20 mouse cellular contexts compared by ENCODE assay signal in the genomic region with DNA sequence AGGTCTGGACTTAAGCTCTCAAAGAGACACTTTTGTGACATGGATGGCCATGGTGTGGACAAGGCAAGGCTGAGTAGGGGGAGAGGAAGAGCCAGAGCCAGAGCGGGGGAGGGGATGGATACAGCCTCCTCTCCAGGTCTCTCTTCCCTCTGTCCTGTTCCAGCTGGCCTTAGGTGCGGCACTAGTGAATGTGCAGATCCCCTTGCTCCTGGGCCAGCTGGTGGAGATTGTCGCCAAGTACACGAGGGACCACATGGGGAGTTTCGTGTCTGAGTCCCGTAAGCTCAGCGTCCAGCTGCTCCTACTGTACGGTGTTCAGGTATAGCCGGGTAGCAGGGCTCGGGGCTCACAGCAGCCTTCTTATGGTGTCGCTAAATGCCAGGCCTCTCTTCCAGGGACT. TPM values are rescaled to one million over a fixed set of nuclear protein-coding genes. Genes with fewer than 3 reads are reported as not detected.
DNase-seq lines count a peak whose midpoint lies in the region; ATAC-seq and TF ChIP-seq lines count a peak whose summit lies in the region.
"Had no signal": no experiment of that assay in that cellular context is flagged by ENCODE, and none has a peak within 500 bp of the region (broad histone marks: within the 10 kb centered on the region; RNA-seq: fewer than 3 reads in every experiment).

No protein-coding gene starts in this region.

- no peaks in the 10 kb centered on the region for H3K27me3 ChIP-seq in embryonic facial prominence, embryonic 15.5 days
- H3K27me3 ChIP-seq: CH12.LX; forebrain, embryonic 15.5 days; heart, embryonic 15.5 days; hindbrain, embryonic 15.5 days; Patski had no signal

- H3K36me3 ChIP-seq in embryonic facial prominence, embryonic 15.5 days = peaks cover 44% of the 10 kb centered on the region
- H3K36me3 ChIP-seq: hindbrain, embryonic 15.5 days had no signal

- ATAC-seq in embryonic facial prominence, embryonic 15.5 days (ENCODE audit: insufficient number of reproducible peaks, low FRiP score, low TSS enrichment, low read depth) = peak; percentile 32; the same call in 1 of the 2 replicates
- ATAC-seq: activated CD4-positive, CD25-positive, alpha-beta regulatory T cell, adult 4 months; forebrain, embryonic 15.5 days; inflammation-experienced regulatory T-cells, adult 6 months; intestine, postnatal 0 days; Patski had no signal

- peak; percentile 62 to 71 for DNase-seq in cerebellum, postnatal 10 days
- no peak for DNase-seq in cerebellum, adult 11 months
- DNase-seq in gastrocnemius, adult 2 months = peak; percentile 58
- DNase-seq in gastrocnemius, postnatal 14 days = no peak
- DNase-seq in brain, adult 2 months (ENCODE audit: low read depth, low spot score) = peak; percentile 22
- DNase-seq: adrenal gland, postnatal 14 days; heart, adult 2 months; heart, postnatal 14 days; kidney, adult 8-10 months had no signal

- no peaks in the 10 kb centered on the region for H3K9me3 ChIP-seq in embryonic facial prominence, embryonic 15.5 days (replicated peaks)
- H3K9me3 ChIP-seq: forebrain, embryonic 15.5 days; heart, embryonic 15.5 days; hindbrain, embryonic 15.5 days had no signal

- TF ChIP-seq CTCF in gastrocnemius, adult 2 months (IDR thresholded peaks at IDR 0.05) = no peak

- intact Hi-C loops in gastrocnemius, adult 2 months (cut with DNase I) = no loop called here
- intact Hi-C loops in gastrocnemius, postnatal 14 days (cut with DNase I; ENCODE audit: low total_unique reads) = no loop called here

- WGBS in embryonic facial prominence, embryonic 15.5 days = 91% methylated on average over 11 of the region's 11 CpGs

- no peak overlapping the region for H3K4me2 ChIP-seq in embryonic facial prominence, embryonic 15.5 days (replicated peaks)
- H3K4me2 ChIP-seq: forebrain, embryonic 15.5 days; heart, embryonic 11.5 days; heart, embryonic 15.5 days; hindbrain, embryonic 15.5 days had no signal

- H3K4me1 ChIP-seq in embryonic facial prominence, embryonic 15.5 days = no peaks in the 10 kb centered on the region

- no peak overlapping the region for H3K9ac ChIP-seq in embryonic facial prominence, embryonic 15.5 days
- H3K9ac ChIP-seq: forebrain, embryonic 15.5 days; heart, embryonic 15.5 days; hindbrain, embryonic 15.5 days had no signal

- no peak overlapping the region for H3K4me3 ChIP-seq in gastrocnemius, adult 2 months
- no peak overlapping the region for H3K4me3 ChIP-seq in embryonic facial prominence, embryonic 15.5 days (replicated peaks)
- H3K4me3 ChIP-seq: forebrain, embryonic 15.5 days; heart, adult 2 months; heart, embryonic 15.5 days; hindbrain, embryonic 15.5 days had no signal

- H3K27ac ChIP-seq in gastrocnemius, adult 2 months = peak overlapping the region; percentile 38; the same call in 1 of the 2 replicates
- no peak overlapping the region for H3K27ac ChIP-seq in embryonic facial prominence, embryonic 15.5 days (replicated peaks)
- H3K27ac ChIP-seq: forebrain, embryonic 15.5 days; heart, adult 2 months; heart, embryonic 15.5 days; hindbrain, embryonic 15.5 days had no signal

RNA-seq across cellular contexts. Expression of gene Abcb8, which starts 6.9 kb away (rescaled TPM):
- 10 to 100 TPM; 37.0 to 39.8 TPM for total RNA-seq in gastrocnemius, adult 2 months (2021)
- total RNA-seq in gastrocnemius, postnatal 14 days (2021) = 10 to 100 TPM; 36.2 to 43.6 TPM
- 40.7 and 47.0 TPM in 2 replicates for polyA plus RNA-seq in embryonic facial prominence, embryonic 15.5 days (2015; fragmentation: Nextera tagmentation; extraction: Ambion mirVana)

RNA-seq across cellular contexts. Expression of gene Atg9b, which starts 8.4 kb away (rescaled TPM):
- under 1 TPM in 1 of 2 experiments, not detected in 1; 0.06 TPM for total RNA-seq in gastrocnemius, adult 2 months (2021)
- under 1 TPM; 0.11 to 0.14 TPM for total RNA-seq in gastrocnemius, postnatal 14 days (2021)
- 3.9 and 4.7 TPM in 2 replicates for polyA plus RNA-seq in embryonic facial prominence, embryonic 15.5 days (2015; fragmentation: Nextera tagmentation; extraction: Ambion mirVana)

RNA-seq across cellular contexts. Expression of gene Asic3, which starts 12.8 kb away (rescaled TPM):
- total RNA-seq in gastrocnemius, adult 2 months (2021) = under 1 TPM; 0.47 to 0.54 TPM
- under 1 TPM in 1 of 2 experiments, not detected in 1; 0.29 TPM for total RNA-seq in gastrocnemius, postnatal 14 days (2021)
- polyA plus RNA-seq in embryonic facial prominence, embryonic 15.5 days (2015; fragmentation: Nextera tagmentation; extraction: Ambion mirVana) = 0.95 and 1.6 TPM in 2 replicates
- total RNA-seq: adrenal gland, postnatal 14 days had no signal
- polyA plus RNA-seq: forebrain, embryonic 11.5 days; heart, embryonic 15.5 days; inflammation-experienced regulatory T-cells, adult 6 months had no signal

RNA-seq across cellular contexts. Expression of gene Cdk5, which starts 23.0 kb away (rescaled TPM):
- total RNA-seq in gastrocnemius, adult 2 months (2021) = 10 to 100 TPM; 10.6 to 11.8 TPM
- 10 to 100 TPM; 12.4 to 13.4 TPM for total RNA-seq in gastrocnemius, postnatal 14 days (2021)
- 52.9 and 54.1 TPM in 2 replicates for polyA plus RNA-seq in embryonic facial prominence, embryonic 15.5 days (2015; fragmentation: Nextera tagmentation; extraction: Ambion mirVana)

RNA-seq across cellular contexts. Expression of gene Slc4a2, which starts 23.3 kb away (rescaled TPM):
- total RNA-seq in gastrocnemius, adult 2 months (2021) = 10 to 100 TPM; 14.4 to 16.7 TPM
- 10 to 100 TPM; 21.7 to 22.8 TPM for total RNA-seq in gastrocnemius, postnatal 14 days (2021)
- polyA plus RNA-seq in embryonic facial prominence, embryonic 15.5 days (2015; fragmentation: Nextera tagmentation; extraction: Ambion mirVana) = 37.6 and 38.9 TPM in 2 replicates

Comparison
In these comparisons a context has a peak if more than half of its experiments do, and no peak if none do; other contexts are left out.
1. DNase-seq: peak in cerebellum, postnatal 10 days (2 of 2), gastrocnemius, adult 2 months (single experiment) and brain, adult 2 months (single experiment); none in cerebellum, adult 11 months (single experiment) and gastrocnemius, postnatal 14 days (single experiment).